Mouse (Mus musculus) cortical plate, adult 2 months (tissue): ENCODE measurements around the gene Bmp7.

Experiments
- CTCF ChIP-seq: fragments of 200-500 bp; IDR thresholded peaks from 2 replicates; pipeline ENCODE4 v1.5.1; 2011; ENCODE audit warnings: mild to moderate bottlenecking, control low read depth, low read length; ENCODE audit not compliant: insufficient read depth; ENCODE audit errors: extremely low read depth
- POLR2A ChIP-seq: fragments of 200-500 bp; IDR thresholded peaks from 2 replicates; pipeline ENCODE4 v1.6.1; 2011; ENCODE audit warnings: mild to moderate bottlenecking, low read length, control low read depth; ENCODE audit not compliant: insufficient read depth; ENCODE audit errors: extremely low read depth

- TF ChIP-seq POLR2A (no peak), CTCF (no peak)
These were observed 94.4 kb downstream of the Bmp7 start for GRCm38 (mm10) chr2:172845536-172846310.
